Mouse (Mus musculus) CH12.LX (cell line): ENCODE measurements at regions not wholly inside any gene's neighbourhood (a gene's known extent, or its start where the extent isn't known, plus 50 kb on each side); places are given as distances from the start of the nearest gene placed in this dataset.

ENCODE experiments used
- DNase-seq: peaks from one replicate; pipeline ENCODE4 v3.0.0-alpha.2; 2013; ENCODE audit errors: extremely low read depth
- H3K27ac ChIP-seq: 2 replicates; pipeline ENCODE4 v1.5.1; 2012; ENCODE audit warnings: low read depth, mild to moderate bottlenecking, control low read depth, moderate library complexity; ENCODE audit not compliant: insufficient read depth
- H3K27me3 ChIP-seq: replicated peaks from 2 replicates; pipeline ENCODE3; 2012; ENCODE audit warnings: inconsistent platforms
- H3K36me3 ChIP-seq, 2 experiments: replicated peaks in 1 of 2; 2 replicates each; pipeline versions ENCODE3 to v1.6.1; 2012; ENCODE audit warnings: inconsistent platforms in 1 of 2, low read length in 1 of 2, mild to moderate bottlenecking in 1 of 2, mixed read lengths in 1 of 2, moderate library complexity in 1 of 2; ENCODE audit not compliant: control insufficient read depth in 1 of 2, insufficient read depth in 1 of 2
- H3K4me1 ChIP-seq, 2 experiments: 2 replicates each; pipeline ENCODE4 v1.6.1; 2012; ENCODE audit warnings: inconsistent platforms in 1 of 2, moderate library complexity in 1 of 2; ENCODE audit not compliant: insufficient read depth in 2 of 2, control insufficient read depth in 1 of 2
- H3K4me2 ChIP-seq: 2 replicates; pipeline ENCODE4 v1.6.1; 2012; ENCODE audit warnings: low read depth, mild to moderate bottlenecking, control low read depth; ENCODE audit not compliant: poor library complexity, insufficient read depth, severe bottlenecking
- H3K4me3 ChIP-seq, 3 experiments: fragments of 150-350 bp in 1 of 3; sonication (generic) in 1 of 3; replicated peaks in 1 of 3; 2 replicates each; pipeline versions ENCODE3 to v1.5.1; 2011 to 2012; ENCODE audit warnings: low read depth in 2 of 3, low read length in 2 of 3, mild to moderate bottlenecking in 2 of 3, moderate library complexity in 2 of 3, control low read depth in 1 of 3, improper control_type of control experiment in 1 of 3, inconsistent platforms in 1 of 3, mixed read lengths in 1 of 3; ENCODE audit not compliant: poor library complexity in 1 of 3
- H3K79me2 ChIP-seq: replicated peaks from 2 replicates; pipeline ENCODE4 v1.6.1; 2012; ENCODE audit warnings: mild to moderate bottlenecking, moderate library complexity; ENCODE audit not compliant: control insufficient read depth, poor library complexity, insufficient read depth, severe bottlenecking; ENCODE audit errors: extremely low read depth
- H3K9ac ChIP-seq: 2 replicates; pipeline ENCODE4 v1.6.1; 2012; ENCODE audit warnings: low read depth, mild to moderate bottlenecking, control low read depth, moderate library complexity; ENCODE audit not compliant: insufficient read depth
- H3K9me3 ChIP-seq: replicated peaks from 2 replicates; pipeline ENCODE3; 2012; ENCODE audit warnings: low read length, inconsistent platforms, mixed read lengths
- CHD2 ChIP-seq: IDR thresholded peaks from 2 replicates; pipeline ENCODE4 v1.6.1; 2011; ENCODE audit warnings: low read length, improper control_type of control experiment
- E2F4 ChIP-seq: IDR thresholded peaks from 2 replicates; pipeline ENCODE4 v1.6.1; 2011; ENCODE audit warnings: low read depth, low read length, improper control_type of control experiment; ENCODE audit not compliant: insufficient replicate concordance
- ELF1 ChIP-seq: IDR thresholded peaks from 2 replicates; pipeline ENCODE4 v1.6.1; 2014; ENCODE audit warnings: low read depth, mild to moderate bottlenecking, inconsistent platforms, low read length, improper control_type of control experiment
- ETS1 ChIP-seq: conservative IDR thresholded peaks from 2 replicates; pipeline ENCODE4 v1.6.1; 2012; ENCODE audit warnings: low read depth, mild to moderate bottlenecking, inconsistent platforms, low read length, improper control_type of control experiment, moderate library complexity
- GABPA ChIP-seq: IDR thresholded peaks from 2 replicates; pipeline ENCODE4 v1.6.1; 2012; ENCODE audit warnings: low read depth, low read length, improper control_type of control experiment, inconsistent platforms; ENCODE audit not compliant: insufficient replicate concordance
- HCFC1 ChIP-seq: IDR thresholded peaks from 2 replicates; pipeline ENCODE4 v1.6.1; 2012; ENCODE audit warnings: low read depth, mild to moderate bottlenecking, inconsistent platforms, low read length, improper control_type of control experiment
- IRF4 ChIP-seq: IDR thresholded peaks from 2 replicates; pipeline ENCODE4 v1.6.1; 2014; ENCODE audit warnings: low read depth, mild to moderate bottlenecking, inconsistent platforms, low read length, improper control_type of control experiment
- JUN ChIP-seq: IDR thresholded peaks from 2 replicates; pipeline ENCODE4 v1.6.1; 2011; ENCODE audit warnings: low read depth, mild to moderate bottlenecking, low read length, improper control_type of control experiment, moderate library complexity; ENCODE audit not compliant: insufficient read depth
- JUND ChIP-seq: conservative IDR thresholded peaks from 2 replicates; pipeline ENCODE4 v1.6.1; 2011; ENCODE audit warnings: low read depth, low read length, improper control_type of control experiment
- MAX ChIP-seq: IDR thresholded peaks from 2 replicates; pipeline ENCODE4 v1.6.1; 2011; ENCODE audit warnings: low read length, improper control_type of control experiment
- NELFE ChIP-seq: IDR thresholded peaks from 2 replicates; pipeline ENCODE4 v1.6.1; 2011; ENCODE audit warnings: low read depth, low read length, improper control_type of control experiment
- NRF1 ChIP-seq: IDR thresholded peaks from 2 replicates; pipeline ENCODE4 v1.6.1; 2014; ENCODE audit warnings: low read depth, mild to moderate bottlenecking, inconsistent platforms, low read length, improper control_type of control experiment, moderate library complexity
- POLR2A ChIP-seq: IDR thresholded peaks from 2 replicates; pipeline ENCODE4 v1.6.1; 2011; ENCODE audit warnings: low read depth, mild to moderate bottlenecking, improper control_type of control experiment, low read length
- POLR2AphosphoS2 ChIP-seq: IDR thresholded peaks from 2 replicates; pipeline ENCODE4 v1.6.1; 2011; ENCODE audit warnings: low read depth, low read length, improper control_type of control experiment
- SMC3 ChIP-seq: IDR thresholded peaks from 2 replicates; pipeline ENCODE4 v1.6.1; 2011; ENCODE audit warnings: low read depth, low read length, improper control_type of control experiment
- TBP ChIP-seq: conservative IDR thresholded peaks from 2 replicates; pipeline ENCODE4 v1.6.1; 2011; ENCODE audit warnings: low read depth, low read length, improper control_type of control experiment
- TCF12 ChIP-seq: IDR thresholded peaks from 2 replicates; pipeline ENCODE4 v1.6.1; 2014; ENCODE audit warnings: low read depth, mild to moderate bottlenecking, inconsistent platforms, low read length, improper control_type of control experiment
- UBTF ChIP-seq: IDR thresholded peaks from 2 replicates; pipeline ENCODE4 v1.6.1; 2012; ENCODE audit warnings: low read depth, mild to moderate bottlenecking, inconsistent platforms, low read length, improper control_type of control experiment, moderate library complexity
- USF2 ChIP-seq: conservative IDR thresholded peaks from 2 replicates; pipeline ENCODE4 v1.6.1; 2011; ENCODE audit warnings: low read depth, low read length, improper control_type of control experiment
- ZC3H11A ChIP-seq: IDR thresholded peaks from 2 replicates; pipeline ENCODE4 v1.6.1; 2012; ENCODE audit warnings: low read depth, mild to moderate bottlenecking, inconsistent platforms, low read length, improper control_type of control experiment
- ZKSCAN1 ChIP-seq: IDR thresholded peaks from 2 replicates; pipeline ENCODE4 v1.6.1; 2012; ENCODE audit warnings: low read depth, inconsistent platforms, low read length, improper control_type of control experiment, borderline replicate concordance
- ZMIZ1 ChIP-seq: IDR thresholded peaks from 2 replicates; pipeline ENCODE4 v1.6.1; 2012; ENCODE audit warnings: low read depth, mild to moderate bottlenecking, inconsistent platforms, low read length, improper control_type of control experiment
- dilution Hi-C: fragments of 300-500 bp; cut with MboI; formaldehyde crosslinking; loops from 2 replicates; pipeline ENCODE4 v1.14.3; 2020; ENCODE audit warnings: low sequenced_read_pairs; ENCODE audit not compliant: extremely low pct_unique_long_range_greater_than_20kb, extremely low pct_ligation_motif_present
- in situ Hi-C: fragments of 300-500 bp; cut with MboI; formaldehyde crosslinking; loops from 3 replicates; pipeline ENCODE4 v1.14.3; 2019; ENCODE audit warnings: low sequenced_read_pairs, low pct_ligation_motif_present, low pct_unique_long_range_greater_than_20kb, mixed read lengths

DNA sequence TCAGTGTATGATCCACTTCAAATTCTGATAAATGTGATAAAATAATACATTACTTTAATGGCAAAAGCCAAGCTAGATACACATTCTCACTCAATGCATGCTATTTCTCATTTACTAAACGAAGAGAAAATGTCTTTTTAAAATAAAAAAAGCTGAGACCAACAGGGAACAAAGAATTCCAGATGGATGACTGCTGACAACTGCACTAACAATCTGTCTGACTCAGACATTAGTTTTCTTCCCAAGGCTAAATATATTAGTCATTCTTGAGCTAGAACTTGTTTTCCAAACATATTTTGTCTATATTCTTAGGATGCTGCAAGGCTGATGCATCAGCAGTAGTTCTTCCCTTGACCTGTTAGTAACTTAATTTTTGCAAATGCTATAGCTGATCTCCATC lies 1008.2 kb downstream of the Sis start:
- DNase-seq: no peak

GRCm38 (mm10) chr3:71919865-71920264 lies 1047.8 kb downstream of the Sis start:
- in situ Hi-C loops: no loop called here
- no peaks in the 10 kb centered on the region for H3K4me1 ChIP-seq
- no peaks in the 10 kb centered on the region for H3K27me3 ChIP-seq
- H3K79me2 ChIP-seq: no peaks in the 10 kb centered on the region
- H3K36me3 ChIP-seq: no peaks in the 10 kb centered on the region
- H3K27ac ChIP-seq: no peak overlapping the region
- DNase-seq: no peak
- TF ChIP-seq ZKSCAN1 (no peak), SMC3 (no peak), TCF12 (no peak), NELFE (no peak), POLR2A (no peak), UBTF (no peak), ETS1 (no peak), NRF1 (no peak), USF2 (no peak), JUND (no peak), MAX (no peak), POLR2AphosphoS2 (no peak), TBP (no peak), ZMIZ1 (no peak), CHD2 (no peak), ZC3H11A (no peak), E2F4 (no peak), IRF4 (no peak), HCFC1 (no peak), GABPA (no peak)
- no peaks in the 10 kb centered on the region for H3K9me3 ChIP-seq
- H3K4me3 ChIP-seq: no peak overlapping the region
- H3K9ac ChIP-seq: no peak overlapping the region
- H3K4me2 ChIP-seq: no peak overlapping the region
- dilution Hi-C loops: no loop called here

More for the DNA sequence above, 1008.2 kb downstream of the Sis start:
- Histone ChIP-seq H3K4me1 (no peaks in the 10 kb centered on the region), H3K27ac (no peak overlapping the region), H3K79me2 (no peaks in the 10 kb centered on the region), H3K4me3 (no peak overlapping the region), H3K27me3 (no peaks in the 10 kb centered on the region), H3K4me2 (no peak overlapping the region)
- in situ Hi-C loops: no loop called here
- TF ChIP-seq MAX (no peak), JUN (no peak), ELF1 (no peak)
- TF ChIP-seq, all 38 proteins: peak for 0
- H3K36me3 ChIP-seq: no peaks in the 10 kb centered on the region
- dilution Hi-C loops: no loop called here
- no peak overlapping the region for H3K9ac ChIP-seq
- H3K9me3 ChIP-seq: no peaks in the 10 kb centered on the region
